Mouse (Mus musculus): ENCODE data around the gene Vmn1r191. TPM values are rescaled to one million over a fixed set of nuclear protein-coding genes. Genes with fewer than 3 reads are reported as not detected.

Gene Vmn1r191
- total RNA-seq (2023) = not detected

DNA sequence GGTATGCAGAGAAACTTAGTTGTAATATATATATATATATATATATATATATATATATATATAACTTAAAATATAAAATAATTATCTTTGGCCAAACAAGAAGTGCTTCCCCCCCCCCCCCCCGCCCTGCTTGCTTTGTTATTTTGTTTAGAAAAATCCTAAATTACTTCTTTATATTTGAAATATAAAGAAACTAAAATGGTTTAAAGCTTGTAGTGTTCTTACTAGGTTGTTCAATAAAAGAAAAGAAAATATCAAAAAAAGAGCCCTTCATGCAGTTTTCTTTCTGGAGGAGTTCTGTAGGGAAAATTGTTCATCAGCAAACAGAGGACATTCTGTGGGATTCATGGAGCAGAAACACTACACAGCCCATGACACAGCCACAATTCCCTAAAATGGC, at the start of gene Vmn1r191:
Gene Vmn1r191 (minus strand): TSS at position 101 of the 400 bp plus-strand sequence.

DNA sequence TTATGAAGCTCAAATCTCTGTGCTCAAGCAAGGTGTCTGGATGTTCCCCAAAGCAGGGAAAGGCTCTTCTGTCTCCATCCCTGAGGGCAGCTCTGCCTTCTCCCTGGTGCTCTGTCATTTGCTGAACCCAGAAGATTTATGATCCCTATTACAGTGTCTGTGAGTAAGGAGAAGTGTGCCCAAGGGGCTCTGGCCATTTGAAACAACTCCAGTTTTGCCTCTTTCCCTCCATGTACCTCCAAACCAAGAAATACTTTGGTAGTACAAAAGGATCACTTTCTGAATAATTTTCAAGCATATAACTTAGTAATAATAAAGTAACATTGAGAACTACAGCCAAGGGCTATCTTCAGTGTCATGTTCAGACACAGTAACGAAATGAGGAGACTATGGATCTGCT, 39.3 kb upstream of the Vmn1r191 start, which contains the start of gene Vmn1r193:
Gene Vmn1r193 (minus strand): TSS at position 101 of the 400 bp plus-strand sequence.

DNA sequence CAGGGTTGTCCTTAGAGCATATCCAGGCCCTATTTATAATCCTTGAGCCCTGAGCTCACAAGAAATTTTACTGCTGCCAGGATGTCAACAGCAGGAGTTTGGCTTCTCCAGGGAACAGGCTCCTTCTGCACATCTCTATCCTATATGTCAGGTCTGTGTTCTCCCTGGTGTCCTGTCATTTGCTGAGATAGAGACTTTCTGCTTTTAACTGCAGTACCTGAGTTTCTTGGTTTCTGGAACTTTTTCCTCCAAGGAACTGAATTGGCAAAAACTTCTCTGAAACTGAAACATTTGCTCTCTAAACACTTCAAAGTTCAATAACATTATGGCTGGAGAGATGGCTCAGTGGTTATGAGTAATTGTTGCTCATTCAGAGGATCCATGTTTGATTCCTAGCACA, 7.3 kb upstream of the Vmn1r191 start, which contains the start of gene Vmn1r192:
Gene Vmn1r192 (minus strand): TSS at position 101 of the 400 bp plus-strand sequence.

Other genes starting within 250 kb of the Vmn1r191 start
- under 1 TPM; 0.37 to 0.85 TPM for gene Zfp184, start 238.9 kb downstream of the Vmn1r191 start, total RNA-seq (2023)
- not detected for gene Pom121l2, start 202.8 kb downstream of the Vmn1r191 start, total RNA-seq (2023)
- not detected for gene Prss16, start 174.2 kb downstream of the Vmn1r191 start, total RNA-seq (2023)
- gene Hist1h2ah, start 148.4 kb downstream of the Vmn1r191 start, total RNA-seq (2023) = 10 to 100 TPM in 1 of 2 experiments, 1 to 10 TPM in 1; 6.2 to 21.1 TPM
- 10 to 100 TPM; 41.1 to 44.2 TPM for gene Hist1h2bk, start 148.1 kb downstream of the Vmn1r191 start, total RNA-seq (2023)
- gene Hist1h4i, start 142.6 kb downstream of the Vmn1r191 start, total RNA-seq (2023) = 100 to 1,000 TPM in 1 of 2 experiments, 10 to 100 TPM in 1; 97.7 to 127 TPM
- 10 to 100 TPM; 48.0 to 57.6 TPM for gene Hist1h2ag, start 141.0 kb downstream of the Vmn1r191 start, total RNA-seq (2023)
- gene Hist1h2bj, start 140.8 kb downstream of the Vmn1r191 start, total RNA-seq (2023) = 10 to 100 TPM; 87.4 to 91.5 TPM
- gene Vmn1r188, start 99.5 kb downstream of the Vmn1r191 start, total RNA-seq (2023) = not detected
- gene Vmn1r189, start 78.1 kb downstream of the Vmn1r191 start, total RNA-seq (2023) = not detected
- not detected for gene Vmn1r192, start 7.2 kb upstream of the Vmn1r191 start, total RNA-seq (2023)
- gene Vmn1r193, start 39.2 kb upstream of the Vmn1r191 start, total RNA-seq (2023) = not detected
- gene Vmn1r194, start 60.2 kb upstream of the Vmn1r191 start, total RNA-seq (2023) = not detected
- not detected for gene Vmn1r195, start 86.6 kb upstream of the Vmn1r191 start, total RNA-seq (2023)
- not detected for gene Vmn1r196, start 106.0 kb upstream of the Vmn1r191 start, total RNA-seq (2023)
- gene Vmn1r197, start 140.6 kb upstream of the Vmn1r191 start, total RNA-seq (2023) = not detected
- not detected for gene Vmn1r198, start 166.4 kb upstream of the Vmn1r191 start, total RNA-seq (2023)
- not detected for gene Vmn1r199, start 195.8 kb upstream of the Vmn1r191 start, total RNA-seq (2023)
- not detected for gene Vmn1r200, start 206.4 kb upstream of the Vmn1r191 start, total RNA-seq (2023)

Data from monocyte, adult 59 days (primary cell).